ENCODE assay signal across 7 mouse cellular contexts in the genomic region with DNA sequence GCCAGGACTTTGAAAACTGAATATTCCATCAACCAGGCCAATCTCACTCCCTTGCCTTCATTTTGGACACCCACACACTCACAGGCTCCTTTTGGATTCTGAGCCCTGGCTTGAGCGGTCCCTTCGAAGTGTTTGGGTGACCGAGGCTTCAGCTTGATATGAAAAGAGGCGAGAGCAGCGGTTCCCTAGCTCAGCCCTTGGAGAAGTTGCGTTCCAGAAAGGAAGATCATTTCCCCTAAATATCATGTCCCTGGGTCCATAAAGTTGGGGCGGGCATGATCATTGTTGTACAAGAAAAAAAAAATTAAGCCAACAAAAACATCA. TPM values are rescaled to one million over a fixed set of nuclear protein-coding genes. Genes with fewer than 3 reads are reported as not detected.
DNase-seq lines count a peak whose midpoint lies in the region; ATAC-seq and TF ChIP-seq lines count a peak whose summit lies in the region.

No protein-coding gene starts in this region.

- H3K9ac ChIP-seq in neural tube, embryonic 11.5 days (ENCODE audit: low read length): peak overlapping the region; percentile 85
- peak overlapping the region; percentile 87 for H3K9ac ChIP-seq in forebrain, embryonic 12.5 days
- peak overlapping the region; percentile 86 for H3K9ac ChIP-seq in limb, embryonic 14.5 days (ENCODE audit: low read depth, low read length, severe bottlenecking)
- peak overlapping the region; percentile 67; the same call in 1 of the 2 replicates for H3K9ac ChIP-seq in stomach, embryonic 14.5 days (replicated peaks; ENCODE audit: low read depth, low read length)

- H3K27me3 ChIP-seq in neural tube, embryonic 11.5 days (ENCODE audit: control insufficient read depth, insufficient read depth, low read length): no peaks in the 10 kb centered on the region
- peaks cover 5% of the 10 kb centered on the region; the same call in 1 of the 2 replicates for H3K27me3 ChIP-seq in forebrain, embryonic 12.5 days
- no peaks in the 10 kb centered on the region for H3K27me3 ChIP-seq in limb, embryonic 14.5 days (ENCODE audit: control insufficient read depth, insufficient read depth, low read length)
- H3K27me3 ChIP-seq in stomach, embryonic 14.5 days (ENCODE audit: control insufficient read depth, insufficient read depth, low read length): no peaks in the 10 kb centered on the region

- H3K9me3 ChIP-seq in neural tube, embryonic 11.5 days (ENCODE audit: control insufficient read depth, low read length): no peaks in the 10 kb centered on the region
- H3K9me3 ChIP-seq in forebrain, embryonic 12.5 days: no peaks in the 10 kb centered on the region
- no peaks in the 10 kb centered on the region for H3K9me3 ChIP-seq in limb, embryonic 14.5 days (ENCODE audit: control insufficient read depth, low read length)
- H3K9me3 ChIP-seq in stomach, embryonic 14.5 days (ENCODE audit: control insufficient read depth, low read depth, low read length): no peaks in the 10 kb centered on the region

- H3K36me3 ChIP-seq in neural tube, embryonic 11.5 days (ENCODE audit: control insufficient read depth, insufficient read depth, low read length): no peaks in the 10 kb centered on the region
- H3K36me3 ChIP-seq in forebrain, embryonic 12.5 days (replicated peaks): peaks cover 4% of the 10 kb centered on the region; the same call in 1 of the 2 replicates
- H3K36me3 ChIP-seq in limb, embryonic 14.5 days (ENCODE audit: control insufficient read depth, insufficient read depth, low read length): 0 out of 2 replicates have a peak, but pooled peaks cover 7% of the 10 kb centered on the region
- H3K36me3 ChIP-seq in stomach, embryonic 14.5 days (ENCODE audit: control insufficient read depth, insufficient read depth, low read length): no peaks in the 10 kb centered on the region; the same call in 1 of the 2 replicates

- peak overlapping the region; percentile 73 for H3K4me3 ChIP-seq in neural tube, embryonic 11.5 days (ENCODE audit: low read depth, low read length)
- H3K4me3 ChIP-seq in forebrain, embryonic 12.5 days (replicated peaks): peak overlapping the region; percentile 87
- peak overlapping the region; percentile 76 for H3K4me3 ChIP-seq in limb, embryonic 14.5 days (replicated peaks; ENCODE audit: low read length)
- peak overlapping the region; percentile 59 for H3K4me3 ChIP-seq in stomach, embryonic 14.5 days (ENCODE audit: low read depth, low read length)

- TF ChIP-seq POLR2A in limb, embryonic 14.5 days (IDR thresholded peaks at IDR 0.05; ENCODE audit: borderline replicate concordance, extremely low read depth, insufficient read depth, insufficient read length): no peak

- peak overlapping the region; percentile 84 for H3K27ac ChIP-seq in neural tube, embryonic 11.5 days (ENCODE audit: low read depth, low read length)
- peak overlapping the region; percentile 91 for H3K27ac ChIP-seq in forebrain, embryonic 12.5 days
- H3K27ac ChIP-seq in limb, embryonic 14.5 days (replicated peaks; ENCODE audit: low read depth, low read length): peak overlapping the region; percentile 91
- peak overlapping the region; percentile 70 for H3K27ac ChIP-seq in stomach, embryonic 14.5 days (ENCODE audit: low read length)

- peaks cover 8% of the 10 kb centered on the region for H3K4me1 ChIP-seq in neural tube, embryonic 11.5 days (ENCODE audit: control insufficient read depth, insufficient read depth, low read length)
- peaks cover 23% of the 10 kb centered on the region for H3K4me1 ChIP-seq in forebrain, embryonic 12.5 days
- H3K4me1 ChIP-seq in limb, embryonic 14.5 days (ENCODE audit: control insufficient read depth, insufficient read depth, low read length): peaks cover 13% of the 10 kb centered on the region
- 0 out of 2 replicates have a peak, but pooled peaks cover 4% of the 10 kb centered on the region for H3K4me1 ChIP-seq in stomach, embryonic 14.5 days (ENCODE audit: control insufficient read depth, insufficient read depth, low read length)

- peak overlapping the region; percentile 70 for H3K4me2 ChIP-seq in neural tube, embryonic 11.5 days (ENCODE audit: low read depth)
- peak overlapping the region; percentile 66 for H3K4me2 ChIP-seq in forebrain, embryonic 12.5 days
- H3K4me2 ChIP-seq in limb, embryonic 14.5 days (replicated peaks; ENCODE audit: low read depth, low read length, severe bottlenecking): peak overlapping the region; percentile 64
- H3K4me2 ChIP-seq in stomach, embryonic 14.5 days (replicated peaks; ENCODE audit: low read depth, low read length): peak overlapping the region; percentile 66

- WGBS in neural tube, embryonic 11.5 days: 5% methylated on average over 7 of the region's 7 CpGs
- WGBS in forebrain, embryonic 12.5 days: 2% methylated on average over 7 of the region's 7 CpGs
- 5% methylated on average over 7 of the region's 7 CpGs for WGBS in limb, embryonic 14.5 days
- 0% methylated on average over 7 of the region's 7 CpGs for WGBS in stomach, embryonic 14.5 days

- no peak for DNase-seq in neural tube, embryonic 11.5 days (ENCODE audit: low spot score)
- DNase-seq in neural tube, embryonic 10.5 days (ENCODE audit: extremely low spot score, low spot score): no peak
- no peak for DNase-seq in limb, embryonic 14.5 days (ENCODE audit: low spot score)
- no peak for DNase-seq in left cerebral cortex, adult 8-10 months (ENCODE audit: low spot score in 2 of 2)
- DNase-seq in gastrocnemius, postnatal 25 days: no peak

- ATAC-seq in neural tube, embryonic 11.5 days (ENCODE audit: insufficient read depth, low FRiP score, low TSS enrichment): peak; percentile 36
- ATAC-seq in forebrain, embryonic 12.5 days (ENCODE audit: low FRiP score): no peak
- ATAC-seq in limb, embryonic 14.5 days (ENCODE audit: low FRiP score, low read depth): peak; percentile 39; the same call in 1 of the 2 replicates
- no peak; the same call in 1 of the 2 replicates for ATAC-seq in stomach, embryonic 14.5 days (ENCODE audit: insufficient number of reproducible peaks, insufficient read depth, low FRiP score, low read depth)

RNA-seq across cellular contexts. Expression of gene Tcp11l1, which starts 0.5 kb away (rescaled TPM):
- polyA plus RNA-seq in neural tube, embryonic 11.5 days (2014; fragmentation: Nextera tagmentation; extraction: Ambion mirVana): 67.8 and 71.4 TPM in 2 replicates
- 69.2 and 69.8 TPM in 2 replicates for polyA plus RNA-seq in forebrain, embryonic 12.5 days (2016; fragmentation: Nextera tagmentation; extraction: Ambion mirVana)
- 16.7 and 22.5 TPM in 2 replicates for polyA plus RNA-seq in limb, embryonic 14.5 days (2012; rRNA removed)
- 47.6 and 50.8 TPM in 2 replicates for polyA plus RNA-seq in limb, embryonic 14.5 days (2014; fragmentation: Nextera tagmentation; extraction: Ambion mirVana)
- polyA plus RNA-seq in stomach, embryonic 14.5 days (2014; fragmentation: Nextera tagmentation; extraction: Ambion mirVana): 46.1 and 55.2 TPM in 2 replicates
- 10 to 100 TPM; 34.4 to 45.6 (median 39.4) TPM for total RNA-seq in left cerebral cortex, adult 8-10 months (2022)
- total RNA-seq in gastrocnemius, postnatal 25 days (2021): 1 to 10 TPM; 4.4 to 7.1 TPM

RNA-seq across cellular contexts. Expression of gene Pin1rt1, which starts 3.7 kb away (rescaled TPM):
- polyA plus RNA-seq in neural tube, embryonic 11.5 days (2014; fragmentation: Nextera tagmentation; extraction: Ambion mirVana): not detected in 2 replicates
- polyA plus RNA-seq in forebrain, embryonic 12.5 days (2016; fragmentation: Nextera tagmentation; extraction: Ambion mirVana): not detected in 2 replicates
- polyA plus RNA-seq in limb, embryonic 14.5 days (2012; rRNA removed): not detected in 2 replicates
- 0.32 TPM in 1 of 2 replicates, not detected in the other for polyA plus RNA-seq in limb, embryonic 14.5 days (2014; fragmentation: Nextera tagmentation; extraction: Ambion mirVana)
- not detected in 2 replicates for polyA plus RNA-seq in stomach, embryonic 14.5 days (2014; fragmentation: Nextera tagmentation; extraction: Ambion mirVana)
- not detected for total RNA-seq in left cerebral cortex, adult 8-10 months (2022)
- total RNA-seq in gastrocnemius, postnatal 25 days (2021): not detected

RNA-seq across cellular contexts. Expression of gene Depdc7, which starts 30.2 kb away (rescaled TPM):
- polyA plus RNA-seq in neural tube, embryonic 11.5 days (2014; fragmentation: Nextera tagmentation; extraction: Ambion mirVana): 2.9 and 4.1 TPM in 2 replicates
- 5.1 and 5.4 TPM in 2 replicates for polyA plus RNA-seq in forebrain, embryonic 12.5 days (2016; fragmentation: Nextera tagmentation; extraction: Ambion mirVana)
- 3.8 and 4.8 TPM in 2 replicates for polyA plus RNA-seq in limb, embryonic 14.5 days (2012; rRNA removed)
- polyA plus RNA-seq in limb, embryonic 14.5 days (2014; fragmentation: Nextera tagmentation; extraction: Ambion mirVana): 5.8 and 6.7 TPM in 2 replicates
- polyA plus RNA-seq in stomach, embryonic 14.5 days (2014; fragmentation: Nextera tagmentation; extraction: Ambion mirVana): 10.7 and 11.3 TPM in 2 replicates
- 1 to 10 TPM in 3 of 4 experiments, under 1 TPM in 1; 0.72 to 2.2 (median 1.6) TPM for total RNA-seq in left cerebral cortex, adult 8-10 months (2022)
- 1 to 10 TPM; 1.4 to 1.9 TPM for total RNA-seq in gastrocnemius, postnatal 25 days (2021)

Comparison
In these comparisons a context has a peak if more than half of its experiments do, and no peak if none do; other contexts are left out.
1. ATAC-seq: peak in neural tube, embryonic 11.5 days (single experiment) and limb, embryonic 14.5 days (single experiment); none in forebrain, embryonic 12.5 days (single experiment) and stomach, embryonic 14.5 days (single experiment).
2. Peak in every context shown above with its lines, with median percentiles within 50 percentile points of each other: H3K27ac ChIP-seq, H3K4me2 ChIP-seq, H3K4me3 ChIP-seq and H3K9ac ChIP-seq.